Mouse (Mus musculus) testis, adult 10 weeks (tissue): ENCODE data around the gene Btnl2. TPM values are rescaled to one million over a fixed set of nuclear protein-coding genes. Genes with fewer than 3 reads are reported as not detected.

Experiments used
- polyA plus RNA-seq: library from polyadenylated mRNA; stranded (reverse); fragments of 350-450 nt; fragmentation: Illumina TruSeq; extraction: RNeasy Lipid Tissue Mini Kit (QIAGEN cat#74804); gene quantifications from one replicate; pipeline ENCODE4 v1.2.3, GENCODE M21; 2014; ENCODE audit warnings: low read depth, low replicate concordance

Gene Btnl2
- polyA plus RNA-seq: 0.15 TPM

GRCm38 (mm10) chr17:34354539-34354938 is at the start of gene Btnl2:
Btnl2 (plus strand) TSS chr17:34354822.

GRCm38 (mm10) chr17:34305380-34306030 is 49.1 kb upstream of the Btnl2 start, which contains the start of gene H2-Eb1:
H2-Eb1 (plus strand) TSS chr17:34305867.

GRCm38 (mm10) chr17:34325436-34325835 is 29.2 kb upstream of the Btnl2 start, which contains the start of gene H2-Eb2:
H2-Eb2 (plus strand) TSS chr17:34325665.

GRCm38 (mm10) chr17:34376847-34377246 is 22.2 kb downstream of the Btnl2 start, which contains the start of gene Btnl1:
Btnl1 (plus strand) TSS chr17:34377132.

GRCm38 (mm10) chr17:34398711-34399393 is 44.2 kb downstream of the Btnl2 start, which contains the start of gene BC051142:
BC051142 (plus strand) TSS chr17:34398820.

Other genes starting within 250 kb of the Btnl2 start
- 1.9 TPM for gene H2-DMa, start 235.3 kb upstream of the Btnl2 start, polyA plus RNA-seq
- 414 TPM for gene Brd2, start 232.2 kb upstream of the Btnl2 start, polyA plus RNA-seq
- gene H2-DMb2, start 211.5 kb upstream of the Btnl2 start, polyA plus RNA-seq: not detected
- 4.0 TPM for gene H2-DMb1, start 201.8 kb upstream of the Btnl2 start, polyA plus RNA-seq
- 0.25 TPM for gene Tap1, start 167.3 kb upstream of the Btnl2 start, polyA plus RNA-seq
- gene Psmb9, start 167.1 kb upstream of the Btnl2 start, polyA plus RNA-seq: 1.2 TPM
- gene Psmb8, start 157.1 kb upstream of the Btnl2 start, polyA plus RNA-seq: 0.14 TPM
- not detected for gene Tap2, start 151.3 kb upstream of the Btnl2 start, polyA plus RNA-seq
- 0.11 TPM for gene H2-Ob, start 115.9 kb upstream of the Btnl2 start, polyA plus RNA-seq
- gene H2-Ab1, start 97.1 kb upstream of the Btnl2 start, polyA plus RNA-seq: 5.3 TPM
- 6.3 TPM for gene H2-Aa, start 67.0 kb upstream of the Btnl2 start, polyA plus RNA-seq
- 0.83 TPM for gene H2-Eb1, start 49.0 kb upstream of the Btnl2 start, polyA plus RNA-seq
- gene H2-Eb2, start 29.2 kb upstream of the Btnl2 start, polyA plus RNA-seq: not detected
- not detected for gene Btnl1, start 22.3 kb downstream of the Btnl2 start, polyA plus RNA-seq
- gene BC051142, start 44.0 kb downstream of the Btnl2 start, polyA plus RNA-seq: 1,880 TPM
- gene Btnl4, start 122.5 kb downstream of the Btnl2 start, polyA plus RNA-seq: not detected
- not detected for gene Btnl6, start 162.5 kb downstream of the Btnl2 start, polyA plus RNA-seq
- 1.1 TPM for gene Notch4, start 209.4 kb downstream of the Btnl2 start, polyA plus RNA-seq
- not detected for gene Gpsm3, start 235.0 kb downstream of the Btnl2 start, polyA plus RNA-seq
- 3.5 TPM for gene Pbx2, start 236.4 kb downstream of the Btnl2 start, polyA plus RNA-seq
- gene Ager, start 243.0 kb downstream of the Btnl2 start, polyA plus RNA-seq: not detected
- 7.4 TPM for gene Rnf5, start 248.9 kb downstream of the Btnl2 start, polyA plus RNA-seq
- gene Agpat1, start 249.4 kb downstream of the Btnl2 start, polyA plus RNA-seq: 14.5 TPM